Mouse (Mus musculus): ENCODE results near the gene Sh3pxd2a.

DNA sequence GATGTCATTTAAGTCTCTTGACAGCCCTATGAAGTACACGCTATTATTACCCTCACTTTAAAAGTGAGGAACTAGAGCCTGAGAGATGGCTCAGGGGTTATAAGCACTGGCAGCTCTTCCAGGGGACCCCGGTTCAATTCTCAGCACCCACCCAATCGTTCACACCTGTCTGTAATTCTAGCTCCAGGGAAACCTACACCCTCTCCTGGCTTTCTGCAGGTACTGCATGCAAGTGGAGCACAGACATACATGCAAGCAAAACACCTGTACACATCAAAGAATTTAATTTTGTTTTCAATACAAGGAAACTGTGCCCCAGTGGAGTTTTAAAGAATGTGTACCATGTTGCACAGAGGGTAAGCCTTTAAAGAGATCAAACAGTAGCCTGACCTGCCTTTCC lies 2.4 kb downstream of the Sh3pxd2a start:
- TF ChIP-seq CTCF (IDR thresholded peaks at IDR 0.05; ENCODE audit: extremely low read depth, insufficient read depth, insufficient read length, insufficient replicate concordance) (no peak), POLR2A (IDR thresholded peaks at IDR 0.05; ENCODE audit: low read depth, low read length) (no peak)
